Mouse (Mus musculus) cerebellum, postnatal 10 days (tissue): ENCODE measurements around the gene Mdm2.
A peak's percentile ranks its signal among the peaks of the same experiment; 100 is the strongest.

Experiments used
- DNase-seq, 2 experiments: peaks; one replicate each; pipeline ENCODE4 v3.0.0; 2021; ENCODE audit warnings: mixed read lengths in 2 of 2

Gene Mdm2

DNA sequence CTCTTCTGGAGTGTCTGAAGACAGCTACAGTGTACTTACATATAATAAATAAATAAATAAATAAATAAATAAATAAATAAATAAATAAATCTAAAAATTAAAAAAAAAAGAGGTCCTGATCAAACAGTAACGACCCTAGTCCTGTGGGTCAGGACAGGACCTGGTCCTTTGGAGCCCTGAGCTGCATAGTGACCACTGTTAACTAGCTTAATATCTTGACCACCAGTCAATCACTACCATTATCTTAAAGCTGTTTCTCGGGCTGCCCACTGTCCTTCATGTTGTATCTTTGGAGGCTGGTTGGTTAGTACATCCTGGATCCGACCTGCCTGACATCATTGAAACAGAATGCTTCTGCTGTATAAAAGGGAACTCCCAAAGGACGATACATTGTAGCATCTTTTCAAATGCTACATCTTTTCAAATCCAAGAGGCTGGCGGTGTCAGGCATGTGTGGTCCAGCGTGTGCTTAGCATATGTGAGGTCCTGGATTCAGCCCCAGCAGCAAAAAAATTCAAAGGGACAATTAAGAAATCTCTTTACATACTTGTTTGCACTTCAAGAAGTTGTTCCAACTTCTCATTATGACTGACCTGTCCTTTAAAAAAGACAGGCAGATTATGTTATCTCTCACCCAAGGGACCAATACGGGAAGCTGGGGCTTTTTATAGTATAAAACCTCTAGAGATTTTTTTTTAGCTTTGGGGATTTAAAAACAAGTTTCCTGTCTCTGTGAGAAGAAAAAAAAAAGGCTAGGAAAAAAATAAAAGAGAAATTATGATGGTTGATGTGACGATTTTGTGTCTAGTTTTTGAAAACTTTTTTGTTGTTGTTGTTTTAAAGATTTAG is 57.4 kb downstream of the Mdm2 start:
- no peak for DNase-seq

DNA sequence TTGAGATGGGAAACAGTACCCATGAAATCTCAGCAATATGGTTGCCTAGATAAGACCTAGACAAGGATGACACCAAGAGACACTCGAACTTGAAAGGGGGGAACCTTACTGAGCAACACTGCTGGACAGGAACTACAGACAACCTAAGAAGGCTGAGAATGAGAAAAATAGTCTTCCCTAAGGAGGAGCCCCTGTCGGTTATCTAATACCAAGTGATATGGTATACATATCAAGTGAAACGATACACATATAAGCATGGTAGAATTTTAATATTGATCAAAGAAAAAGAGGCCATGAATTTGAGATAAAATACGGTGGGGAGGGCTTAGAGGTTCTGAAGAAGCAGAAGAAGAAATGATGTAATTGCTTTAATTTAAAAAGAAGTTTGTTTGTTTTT is 58.2 kb downstream of the Mdm2 start:
- no peak for DNase-seq

- no peak for DNase-seq
These were observed 58.8 kb downstream of the Mdm2 start for GRCm38 (mm10) chr10:117651587-117652377.

- DNase-seq: no peak
These were observed 59.8 kb downstream of the Mdm2 start for GRCm38 (mm10) chr10:117650725-117651124.

GRCm38 (mm10) chr10:117650042-117650655 is 60.4 kb downstream of the Mdm2 start:
- no peak for DNase-seq

DNA sequence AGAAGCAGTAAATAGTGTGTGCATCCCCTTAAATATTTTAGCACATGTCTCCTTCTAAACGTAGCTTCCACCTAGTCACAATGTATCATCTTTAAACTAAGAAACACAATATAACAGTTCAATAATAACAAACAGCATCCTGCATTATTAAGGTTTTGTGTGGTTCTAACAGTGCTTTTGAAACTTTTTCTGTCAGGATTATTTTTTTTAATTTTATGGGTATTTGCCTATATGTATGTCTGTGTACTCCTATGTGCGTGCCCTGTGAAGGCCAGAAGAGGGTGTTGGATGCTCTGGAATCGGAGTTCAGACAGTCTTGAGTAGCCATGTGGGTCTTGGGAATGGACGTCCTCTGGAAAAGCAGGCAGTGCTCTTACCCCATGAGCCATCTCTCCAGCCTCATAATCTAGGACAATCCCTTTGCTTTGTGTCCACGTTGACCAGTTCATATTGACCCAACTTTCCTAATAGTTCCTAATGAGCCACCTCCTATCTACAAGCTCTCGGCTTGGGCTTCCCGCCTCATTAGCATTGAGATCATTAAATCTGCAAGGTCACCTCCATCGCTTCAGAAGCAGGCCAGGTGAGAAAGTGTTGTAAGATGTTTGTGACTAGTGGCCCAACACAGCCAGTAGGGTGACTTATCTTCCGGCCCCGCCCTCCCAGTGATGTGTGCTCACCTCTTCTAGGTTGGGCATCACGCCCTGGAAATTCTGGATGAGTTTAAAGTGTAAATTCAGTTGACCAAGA is 61.1 kb downstream of the Mdm2 start:
- DNase-seq: no peak

DNA sequence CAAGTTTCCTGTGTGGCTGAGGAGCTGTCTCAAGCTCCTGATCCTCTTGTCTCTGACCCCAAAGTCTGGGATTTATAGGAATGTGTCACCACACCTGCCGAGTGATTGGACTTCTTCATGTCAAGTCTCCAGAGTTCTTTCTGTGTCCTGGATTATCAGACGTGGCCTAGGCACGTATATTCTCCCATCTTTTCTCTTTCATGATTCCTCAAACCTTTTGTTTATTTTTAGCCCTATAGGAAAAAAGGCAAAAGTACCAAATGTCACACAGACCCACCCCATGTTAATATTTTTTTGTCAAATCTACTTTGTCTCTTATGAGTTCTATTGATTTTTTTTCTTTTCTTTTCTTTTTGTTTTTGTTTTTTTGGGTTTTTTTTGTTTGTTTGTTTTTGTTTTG is 61.9 kb downstream of the Mdm2 start:
- DNase-seq: no peak

DNA sequence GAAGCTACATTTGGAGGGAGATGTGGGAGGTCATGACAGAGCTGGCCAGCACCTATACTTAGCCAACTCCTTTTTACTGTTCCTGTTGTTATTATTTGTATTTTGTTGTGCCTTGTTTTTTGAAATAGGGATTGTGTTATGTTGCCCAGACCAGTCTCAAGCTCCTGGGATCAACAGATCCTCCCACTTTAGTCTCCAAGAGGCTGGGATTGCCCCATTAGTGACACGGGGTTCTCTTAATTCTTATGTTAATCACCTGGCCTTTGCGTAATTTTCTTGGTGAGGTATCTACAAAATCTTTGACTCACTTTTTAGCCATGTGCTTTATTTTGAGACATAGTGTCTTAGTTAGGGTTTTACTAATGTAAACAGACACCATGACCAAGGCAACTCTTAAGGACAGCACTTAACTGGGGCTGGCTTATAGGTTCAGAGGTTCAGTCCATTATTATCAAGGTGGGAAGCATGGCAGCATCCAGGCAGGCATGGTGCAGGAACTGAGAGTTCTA is 62.5 kb downstream of the Mdm2 start:
- no peak for DNase-seq

DNA sequence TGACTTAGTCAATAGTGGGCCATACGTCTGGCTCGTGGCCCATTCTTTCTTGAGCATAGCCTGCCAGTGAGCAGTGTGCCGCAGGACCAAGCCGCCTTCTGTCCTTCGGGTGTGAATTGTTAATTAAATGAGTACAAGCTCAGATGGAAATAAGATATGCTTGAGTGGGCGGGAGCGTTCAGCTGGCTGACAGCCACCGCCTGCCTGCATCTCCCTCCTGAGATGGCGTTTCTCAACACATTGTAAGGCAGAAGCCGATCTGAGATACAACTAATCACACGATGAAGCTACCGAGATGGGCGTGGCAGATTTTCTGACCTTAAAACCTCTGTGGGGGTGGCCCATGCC is 63.4 kb downstream of the Mdm2 start:
- DNase-seq: peak; percentile 91 to 94

GRCm38 (mm10) chr10:117646482-117647157 is 63.9 kb downstream of the Mdm2 start:
- no peak for DNase-seq

DNA sequence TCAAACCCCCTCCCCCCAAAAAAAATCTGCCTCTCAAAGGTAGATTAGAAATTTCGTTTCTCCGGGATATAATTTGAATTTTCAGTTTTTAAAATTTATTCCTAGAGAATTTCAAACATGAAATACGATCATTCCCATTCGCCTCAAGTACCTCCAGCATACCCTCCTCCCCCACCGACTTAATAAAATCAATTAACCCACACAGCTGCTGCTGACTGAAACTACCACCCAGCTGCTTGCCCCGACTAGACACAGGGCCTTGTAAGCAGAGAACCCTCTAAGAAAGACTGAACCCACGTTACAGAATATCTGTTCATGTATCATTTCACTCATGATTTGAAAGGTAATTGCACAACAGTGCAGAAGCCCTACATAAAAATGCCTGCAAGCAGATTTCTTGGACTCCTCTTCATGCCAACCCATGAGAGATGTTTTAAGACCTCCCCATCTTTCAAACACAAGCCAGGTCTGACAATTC is 65.0 kb downstream of the Mdm2 start:
- no peak for DNase-seq

GRCm38 (mm10) chr10:117644828-117645227 is 65.7 kb downstream of the Mdm2 start:
- no peak for DNase-seq

- no peak for DNase-seq
These were observed 66.2 kb downstream of the Mdm2 start for GRCm38 (mm10) chr10:117644429-117644748.

DNA sequence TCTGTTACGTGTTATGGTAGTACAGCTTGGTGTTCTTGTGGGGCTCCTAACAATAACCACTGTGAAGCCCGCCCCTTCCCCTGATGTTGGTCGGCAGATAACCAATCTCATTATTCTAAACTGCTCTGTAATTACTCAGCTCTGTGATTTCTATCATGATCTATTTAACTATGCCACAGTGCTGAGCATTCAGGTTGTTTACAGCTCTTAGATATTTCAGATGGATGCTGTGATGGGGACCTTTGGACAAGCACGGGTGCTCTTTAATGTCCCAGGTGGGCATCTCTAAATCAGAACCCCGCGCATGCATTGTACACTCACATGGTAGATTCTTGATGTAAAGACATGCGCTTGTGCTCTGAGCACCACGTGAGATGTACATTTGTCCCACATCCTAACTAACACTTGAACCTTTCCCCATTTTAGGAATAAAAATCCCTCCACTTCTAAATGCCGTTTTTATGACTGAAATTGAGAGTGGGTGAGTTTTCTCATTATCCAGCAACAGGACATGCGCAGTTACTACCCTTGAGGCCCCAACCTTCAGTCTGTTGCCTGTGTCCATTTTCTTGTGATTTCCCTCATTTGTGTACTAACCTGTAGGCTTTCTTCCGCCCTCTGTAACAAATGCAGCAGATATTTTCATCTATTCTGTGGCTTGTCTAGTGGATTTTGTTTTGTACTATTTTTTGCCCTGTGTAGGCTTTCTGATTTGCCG is 66.7 kb downstream of the Mdm2 start:
- DNase-seq: no peak

DNA sequence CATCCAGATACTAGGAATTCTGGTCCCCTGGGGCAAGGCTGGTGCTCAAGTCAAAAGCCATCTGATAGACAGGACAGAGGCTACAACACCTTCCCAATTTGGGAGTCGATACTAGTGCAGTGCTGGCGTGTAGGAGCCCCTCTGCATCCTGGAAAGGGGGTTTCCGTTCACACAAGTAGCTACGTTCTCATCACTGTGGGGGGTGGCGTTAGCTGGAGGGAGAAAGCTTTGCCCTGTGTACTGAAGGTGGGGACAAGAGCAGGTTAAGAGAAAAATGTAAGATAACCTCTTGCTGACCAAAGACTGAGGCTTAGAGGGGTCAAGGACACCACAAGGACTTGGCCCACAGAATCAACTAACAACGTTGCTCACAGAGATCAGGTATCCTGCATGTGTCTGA is 67.3 kb downstream of the Mdm2 start:
- DNase-seq: no peak

GRCm38 (mm10) chr10:117642491-117643262 is 67.9 kb downstream of the Mdm2 start:
- DNase-seq: no peak

DNA sequence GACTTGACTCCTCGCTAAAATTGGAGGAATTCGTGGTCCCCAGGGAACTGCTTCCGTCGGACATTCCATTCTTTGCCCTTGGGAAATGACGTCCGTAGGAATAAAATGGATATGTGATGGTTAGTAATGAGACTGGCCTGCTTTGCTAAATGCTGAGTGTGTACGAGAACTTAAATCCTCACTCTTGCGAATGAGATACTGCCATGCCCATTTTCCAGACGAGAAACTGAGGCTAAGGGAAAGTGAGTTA is 68.4 kb downstream of the Mdm2 start:
- DNase-seq: no peak

GRCm38 (mm10) chr10:117641400-117642200 is 69.0 kb downstream of the Mdm2 start:
- DNase-seq: no peak

GRCm38 (mm10) chr10:117640595-117641078 is 69.9 kb downstream of the Mdm2 start:
- no peak for DNase-seq
